In the genomic region with DNA sequence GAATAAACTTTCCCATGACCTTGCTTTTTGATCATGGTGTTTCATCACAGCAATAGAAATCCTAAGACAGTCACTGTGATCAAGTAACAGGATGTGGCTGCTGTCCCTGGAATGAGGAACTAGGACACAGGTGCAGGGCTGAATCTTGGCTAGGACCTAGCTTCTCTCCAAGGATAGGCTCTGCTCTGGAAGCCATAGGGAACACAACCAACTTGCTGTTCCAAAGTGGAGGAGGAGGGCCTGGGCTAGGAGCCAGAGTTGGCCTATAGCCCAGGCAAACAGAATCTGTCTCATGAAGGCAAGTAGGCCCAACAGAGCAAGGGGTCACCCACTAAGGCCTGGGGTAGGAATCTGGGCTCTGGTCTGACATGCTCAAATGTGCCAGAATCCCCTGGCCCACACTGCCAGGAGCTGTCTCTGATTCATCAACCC, we compare ENCODE assay signal across 10 mouse cellular contexts. TPM values are rescaled to one million over a fixed set of nuclear protein-coding genes. Genes with fewer than 3 reads are reported as not detected.
DNase-seq lines count a peak whose midpoint lies in the region; ATAC-seq lines count a peak whose summit lies in the region.
"Had no signal": no experiment of that assay in that cellular context is flagged by ENCODE, and none has a peak within 500 bp of the region (broad histone marks: within the 10 kb centered on the region; RNA-seq: fewer than 3 reads in every experiment).

No protein-coding gene starts in this region.

- no peaks in the 10 kb centered on the region for H3K9me3 ChIP-seq in midbrain, embryonic 16.5 days (replicated peaks; ENCODE audit: control insufficient read depth, low read length, poor library complexity, severe bottlenecking)
- H3K9me3 ChIP-seq in midbrain, embryonic 10.5 days (replicated peaks): no peaks in the 10 kb centered on the region; the same call in 1 of the 2 replicates

- H3K4me2 ChIP-seq in midbrain, embryonic 16.5 days (ENCODE audit: low read length): no peak overlapping the region

- no peak overlapping the region for H3K9ac ChIP-seq in midbrain, embryonic 16.5 days (ENCODE audit: low read depth, low read length)

- 0 out of 2 replicates have a peak, but pooled peaks have one; percentile 32 for ATAC-seq in midbrain, embryonic 16.5 days

- no peaks in the 10 kb centered on the region for H3K4me1 ChIP-seq in midbrain, embryonic 16.5 days (ENCODE audit: control insufficient read depth, insufficient read depth, low read length)
- H3K4me1 ChIP-seq in midbrain, embryonic 10.5 days: peaks cover 7% of the 10 kb centered on the region

- no peaks in the 10 kb centered on the region for H3K36me3 ChIP-seq in midbrain, embryonic 16.5 days (ENCODE audit: control insufficient read depth, insufficient read depth, low read length)
- H3K36me3 ChIP-seq in midbrain, embryonic 10.5 days: no peaks in the 10 kb centered on the region

- H3K27me3 ChIP-seq in midbrain, embryonic 16.5 days (ENCODE audit: control insufficient read depth, insufficient read depth, low read depth, low read length): peaks cover 3% of the 10 kb centered on the region
- H3K27me3 ChIP-seq in midbrain, embryonic 10.5 days (ENCODE audit: low read depth, poor library complexity, severe bottlenecking): peaks cover 18% of the 10 kb centered on the region

- DNase-seq in adrenal gland, postnatal 10 days: peak; percentile 78
- no peak for DNase-seq in adrenal gland, adult 8-10 months
- DNase-seq in midbrain, embryonic 10.5 days (ENCODE audit: low spot score): no peak
- DNase-seq in gastrocnemius, adult 8-10 months (ENCODE audit: low spot score in 2 of 2): peak; percentile 91 to 94
- peak; percentile 21 to 51 for DNase-seq in layer of hippocampus, adult 18-20 months (ENCODE audit: low spot score in 2 of 2)
- peak; percentile 97 for DNase-seq in skeletal muscle tissue, adult 2 months (ENCODE audit: low read depth, low spot score)
- DNase-seq in spleen, postnatal 4 days (ENCODE audit: low spot score in 2 of 2): no peak

- H3K4me3 ChIP-seq in midbrain, embryonic 16.5 days (ENCODE audit: low read depth, low read length): no peak overlapping the region
- no peak overlapping the region for H3K4me3 ChIP-seq in midbrain, embryonic 10.5 days

- H3K27ac ChIP-seq in midbrain, embryonic 16.5 days (ENCODE audit: low read length): no peak overlapping the region
- H3K27ac ChIP-seq in midbrain, embryonic 10.5 days (replicated peaks): no peak overlapping the region

RNA-seq across cellular contexts. Expression of gene Gstt4, which starts 6.2 kb away (rescaled TPM):
- 1 to 10 TPM in 1 of 2 experiments, under 1 TPM in 1; 0.36 to 1.0 TPM for total RNA-seq in adrenal gland, postnatal 10 days (2021)
- total RNA-seq in adrenal gland, adult 8-10 months (2022): not detected
- not detected in 2 replicates for polyA plus RNA-seq in midbrain, embryonic 16.5 days (2015; fragmentation: Nextera tagmentation; extraction: Ambion mirVana)
- not detected in 2 replicates for polyA plus RNA-seq in midbrain, embryonic 10.5 days (2016; fragmentation: Nextera tagmentation; extraction: Ambion mirVana)
- total RNA-seq in gastrocnemius, adult 8-10 months (2022): not detected
- not detected for total RNA-seq in layer of hippocampus, adult 18-20 months (2021)
- total RNA-seq: left cerebral cortex, postnatal 14 days had no signal
- polyA plus RNA-seq: cortical plate, adult 2 months had no signal

RNA-seq across cellular contexts. Expression of gene Gstt2, which starts 8.7 kb away (rescaled TPM):
- total RNA-seq in adrenal gland, postnatal 10 days (2021): 10 to 100 TPM; 38.2 to 45.8 TPM
- 10 to 100 TPM; 25.4 to 67.6 (median 45.9) TPM for total RNA-seq in adrenal gland, adult 8-10 months (2022)
- polyA plus RNA-seq in midbrain, embryonic 16.5 days (2015; fragmentation: Nextera tagmentation; extraction: Ambion mirVana): 7.0 TPM in 2 replicates
- polyA plus RNA-seq in midbrain, embryonic 10.5 days (2016; fragmentation: Nextera tagmentation; extraction: Ambion mirVana): 7.6 and 8.3 TPM in 2 replicates
- total RNA-seq in gastrocnemius, adult 8-10 months (2022): 1 to 10 TPM; 2.7 to 6.5 (median 3.8) TPM
- total RNA-seq in layer of hippocampus, adult 18-20 months (2021): 1 to 10 TPM; 3.5 to 3.6 TPM

RNA-seq across cellular contexts. Expression of gene Gstt1, which starts 30.1 kb away (rescaled TPM):
- total RNA-seq in adrenal gland, postnatal 10 days (2021): 10 to 100 TPM; 60.2 to 60.4 TPM
- total RNA-seq in adrenal gland, adult 8-10 months (2022): 10 to 100 TPM; 49.4 to 80.4 (median 66.3) TPM
- 18.7 and 20.3 TPM in 2 replicates for polyA plus RNA-seq in midbrain, embryonic 16.5 days (2015; fragmentation: Nextera tagmentation; extraction: Ambion mirVana)
- polyA plus RNA-seq in midbrain, embryonic 10.5 days (2016; fragmentation: Nextera tagmentation; extraction: Ambion mirVana): 3.0 and 4.7 TPM in 2 replicates
- 1 to 10 TPM; 4.6 to 8.3 (median 4.8) TPM for total RNA-seq in gastrocnemius, adult 8-10 months (2022)
- 10 to 100 TPM; 10.2 to 10.3 TPM for total RNA-seq in layer of hippocampus, adult 18-20 months (2021)

RNA-seq across cellular contexts. Expression of gene Mif, which starts 31.5 kb away (rescaled TPM):
- 100 to 1,000 TPM; 267 to 281 TPM for total RNA-seq in adrenal gland, postnatal 10 days (2021)
- 100 to 1,000 TPM; 253 to 280 (median 275) TPM for total RNA-seq in adrenal gland, adult 8-10 months (2022)
- 1,399 and 1,460 TPM in 2 replicates for polyA plus RNA-seq in midbrain, embryonic 16.5 days (2015; fragmentation: Nextera tagmentation; extraction: Ambion mirVana)
- 2,515 and 3,289 TPM in 2 replicates for polyA plus RNA-seq in midbrain, embryonic 10.5 days (2016; fragmentation: Nextera tagmentation; extraction: Ambion mirVana)
- 100 to 1,000 TPM; 144 to 161 (median 157) TPM for total RNA-seq in gastrocnemius, adult 8-10 months (2022)
- 100 to 1,000 TPM; 477 to 485 TPM for total RNA-seq in layer of hippocampus, adult 18-20 months (2021)

RNA-seq across cellular contexts. Expression of gene Gstt3, which starts 47.3 kb away (rescaled TPM):
- 10 to 100 TPM; 18.7 to 21.5 TPM for total RNA-seq in adrenal gland, postnatal 10 days (2021)
- 10 to 100 TPM; 28.7 to 37.8 (median 34.4) TPM for total RNA-seq in adrenal gland, adult 8-10 months (2022)
- polyA plus RNA-seq in midbrain, embryonic 16.5 days (2015; fragmentation: Nextera tagmentation; extraction: Ambion mirVana): 0.53 and 1.4 TPM in 2 replicates
- polyA plus RNA-seq in midbrain, embryonic 10.5 days (2016; fragmentation: Nextera tagmentation; extraction: Ambion mirVana): 0.97 and 1.00 TPM in 2 replicates
- total RNA-seq in gastrocnemius, adult 8-10 months (2022): 1 to 10 TPM; 2.6 to 4.8 (median 3.1) TPM
- 1 to 10 TPM; 3.7 to 5.6 TPM for total RNA-seq in layer of hippocampus, adult 18-20 months (2021)

Comparison
In these comparisons a context has a peak if more than half of its experiments do, and no peak if none do; other contexts are left out.
1. DNase-seq: peak in adrenal gland, postnatal 10 days (single experiment), gastrocnemius, adult 8-10 months (2 of 2), layer of hippocampus, adult 18-20 months (2 of 2) and skeletal muscle tissue, adult 2 months (single experiment); none in adrenal gland, adult 8-10 months (single experiment), midbrain, embryonic 10.5 days (single experiment) and spleen, postnatal 4 days (0 of 2).
2. RNA of gene Gstt1, which starts 30.1 kb away (total RNA-seq): 49.4 to 80.4 TPM in adrenal gland, adult 8-10 months and 60.2 to 60.4 TPM in adrenal gland, postnatal 10 days; 10.2 to 10.3 TPM in layer of hippocampus, adult 18-20 months and 4.6 to 8.3 TPM in gastrocnemius, adult 8-10 months; every median in the first group is over 4 times any median in the second.